Mouse (Mus musculus): ENCODE measurements around the gene Pskh1. TPM values are rescaled to one million over a fixed set of nuclear protein-coding genes. Genes with fewer than 3 reads are reported as not detected.
A peak's percentile ranks its signal among the peaks of the same experiment; 100 is the strongest.

The Pskh1 gene
- polyA plus RNA-seq, 1 experiment: 14.4 TPM

GRCm38 (mm10) chr8:105938306-105938669 lies 38.0 kb downstream of the Pskh1 start, which contains the start of gene Psmb10:
Psmb10 (minus strand) TSS chr8:105938444.
- Histone ChIP-seq H3K4me3 (ENCODE audit: insufficient read depth, poor library complexity, severe bottlenecking) (peak within 1 kb of the TSS; percentile 71), H3K27me3 (ENCODE audit: control insufficient read depth, insufficient read depth, insufficient read length) (no peaks in the 10 kb centered on the region), H3ac (ENCODE audit: control insufficient read depth, insufficient read length, low read depth) (peak within 1 kb of the TSS; percentile 79), H3K79me3 (ENCODE audit: low read depth) (peaks cover 2% of the 10 kb centered on the region), H3K79me2 (ENCODE audit: control insufficient read depth, insufficient read depth) (no peaks in the 10 kb centered on the region), H3K36me3 (ENCODE audit: control insufficient read depth, insufficient read depth) (peaks cover 34% of the 10 kb centered on the region)
- TF ChIP-seq MYOD1 (IDR thresholded peaks at IDR 0.05; ENCODE audit: control insufficient read depth, insufficient read length, low read depth) (no peak), USF1 (IDR thresholded peaks at IDR 0.05; ENCODE audit: low read depth) (peak; percentile 71), FOSL1 (IDR thresholded peaks at IDR 0.05; ENCODE audit: insufficient read depth, low read length, poor library complexity, severe bottlenecking) (no peak), CEBPB (IDR thresholded peaks at IDR 0.05; ENCODE audit: low read depth) (no peak), MYOG (IDR thresholded peaks at IDR 0.05; ENCODE audit: control insufficient read depth, extremely low read depth, insufficient read length) (no peak), MAX (IDR thresholded peaks at IDR 0.05) (peak; percentile 95), CTCF (IDR thresholded peaks at IDR 0.05; ENCODE audit: control insufficient read depth, insufficient read depth, insufficient read length) (no peak)

DNA sequence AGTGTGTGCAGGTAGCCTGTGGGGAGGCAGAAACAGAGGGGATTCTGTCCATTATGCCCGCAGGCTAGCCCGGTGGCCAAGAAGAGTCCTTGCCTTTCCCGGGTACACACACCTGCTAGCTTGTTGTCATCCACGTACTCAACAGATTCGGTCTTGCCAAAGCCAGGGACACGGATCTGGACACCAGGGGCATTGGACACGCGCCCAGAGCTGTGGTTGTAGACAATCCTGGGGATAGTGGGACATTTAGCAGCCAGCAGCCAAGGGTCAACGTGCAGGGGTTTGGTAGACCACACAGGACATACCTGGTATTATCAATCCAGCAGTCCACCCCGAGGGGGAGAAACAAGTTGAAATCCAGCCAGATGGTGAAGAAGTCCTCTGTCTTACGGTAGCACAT lies 41.8 kb downstream of the Pskh1 start:
- H3K79me3 ChIP-seq (ENCODE audit: low read depth): no peaks in the 10 kb centered on the region
- no peak overlapping the region for H3K4me3 ChIP-seq (ENCODE audit: insufficient read depth, poor library complexity, severe bottlenecking)
- H3K79me2 ChIP-seq (ENCODE audit: control insufficient read depth, insufficient read depth): no peaks in the 10 kb centered on the region
- peaks cover 58% of the 10 kb centered on the region for H3K36me3 ChIP-seq (ENCODE audit: control insufficient read depth, insufficient read depth)
- TF ChIP-seq MAX (IDR thresholded peaks at IDR 0.05): no peak
- TF ChIP-seq USF1 (IDR thresholded peaks at IDR 0.05; ENCODE audit: low read depth): no peak
- no peak for TF ChIP-seq MYOG (IDR thresholded peaks at IDR 0.05; ENCODE audit: control insufficient read depth, extremely low read depth, insufficient read length)
- no peak for TF ChIP-seq MYOD1 (IDR thresholded peaks at IDR 0.05; ENCODE audit: control insufficient read depth, insufficient read length, low read depth)
- no peak for TF ChIP-seq CTCF (IDR thresholded peaks at IDR 0.05; ENCODE audit: control insufficient read depth, insufficient read depth, insufficient read length)
- TF ChIP-seq FOSL1 (IDR thresholded peaks at IDR 0.05; ENCODE audit: insufficient read depth, low read length, poor library complexity, severe bottlenecking): no peak
- TF ChIP-seq CEBPB (IDR thresholded peaks at IDR 0.05; ENCODE audit: low read depth): no peak
- H3ac ChIP-seq (ENCODE audit: control insufficient read depth, insufficient read length, low read depth): no peak overlapping the region
- no peaks in the 10 kb centered on the region for H3K27me3 ChIP-seq (ENCODE audit: control insufficient read depth, insufficient read depth, insufficient read length)

DNA sequence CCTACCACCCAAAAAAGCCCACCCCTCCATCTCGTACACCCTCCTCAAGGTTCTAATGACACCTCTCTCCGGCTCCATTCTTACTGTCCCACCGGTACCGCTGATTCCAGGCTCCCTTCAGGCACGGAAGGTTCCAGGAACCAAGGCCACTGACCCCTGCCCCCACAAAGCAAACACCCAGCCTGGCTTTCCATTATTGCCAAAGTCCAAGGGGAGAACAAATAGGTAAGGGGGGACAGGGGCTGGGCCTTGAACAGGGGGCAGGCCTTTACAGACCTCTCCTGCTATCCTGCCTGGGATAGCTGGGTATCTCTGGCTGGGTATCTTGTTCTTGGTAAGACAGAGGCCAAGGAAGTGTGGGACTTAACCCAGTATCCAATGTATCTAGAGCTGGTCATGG lies 42.3 kb downstream of the Pskh1 start:
- no peak for TF ChIP-seq CEBPB (IDR thresholded peaks at IDR 0.05; ENCODE audit: low read depth)
- no peak for TF ChIP-seq USF1 (IDR thresholded peaks at IDR 0.05; ENCODE audit: low read depth)
- no peak for TF ChIP-seq MYOG (IDR thresholded peaks at IDR 0.05; ENCODE audit: control insufficient read depth, extremely low read depth, insufficient read length)
- no peak for TF ChIP-seq MYOD1 (IDR thresholded peaks at IDR 0.05; ENCODE audit: control insufficient read depth, insufficient read length, low read depth)
- TF ChIP-seq MAX (IDR thresholded peaks at IDR 0.05): no peak
- TF ChIP-seq CTCF (IDR thresholded peaks at IDR 0.05; ENCODE audit: control insufficient read depth, insufficient read depth, insufficient read length): no peak
- no peak for TF ChIP-seq FOSL1 (IDR thresholded peaks at IDR 0.05; ENCODE audit: insufficient read depth, low read length, poor library complexity, severe bottlenecking)
- Histone ChIP-seq H3K27me3 (ENCODE audit: control insufficient read depth, insufficient read depth, insufficient read length) (no peaks in the 10 kb centered on the region), H3K79me3 (ENCODE audit: low read depth) (no peaks in the 10 kb centered on the region), H3K36me3 (ENCODE audit: control insufficient read depth, insufficient read depth) (peaks cover 58% of the 10 kb centered on the region), H3K4me3 (ENCODE audit: insufficient read depth, poor library complexity, severe bottlenecking) (no peak overlapping the region), H3K79me2 (ENCODE audit: control insufficient read depth, insufficient read depth) (no peaks in the 10 kb centered on the region), H3ac (ENCODE audit: control insufficient read depth, insufficient read length, low read depth) (no peak overlapping the region)

DNA sequence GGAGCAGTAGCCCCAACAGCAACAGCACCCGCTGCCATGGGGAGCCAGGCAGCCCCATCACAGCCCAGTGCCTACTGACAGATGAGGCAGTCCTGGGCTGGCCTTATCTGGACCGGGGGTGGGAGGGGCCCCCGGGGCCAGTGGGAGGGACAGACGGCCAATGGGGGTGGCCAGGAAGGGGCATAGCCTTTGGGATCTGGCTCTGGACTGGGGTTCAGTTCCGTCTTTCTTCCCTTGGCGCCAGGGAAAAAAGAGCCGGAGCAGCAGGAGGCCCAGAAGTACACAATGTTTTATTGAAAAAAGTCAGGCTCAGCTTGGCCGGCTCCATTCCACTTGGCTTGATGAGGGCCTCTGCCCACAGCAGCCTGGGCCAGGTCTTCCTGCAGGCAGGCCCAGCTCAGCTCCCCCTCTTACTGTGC lies 43.1 kb downstream of the Pskh1 start, which contains the start of gene Lcat:
Lcat (minus strand) TSS at position 62 of the 419 bp plus-strand sequence.
- no peaks in the 10 kb centered on the region for H3K27me3 ChIP-seq (ENCODE audit: control insufficient read depth, insufficient read depth, insufficient read length)
- peaks cover 58% of the 10 kb centered on the region for H3K36me3 ChIP-seq (ENCODE audit: control insufficient read depth, insufficient read depth)

GRCm38 (mm10) chr8:105949350-105949749 lies 49.1 kb downstream of the Pskh1 start:
- Histone ChIP-seq H3K27me3 (ENCODE audit: control insufficient read depth, insufficient read depth, insufficient read length) (no peaks in the 10 kb centered on the region), H3K79me2 (ENCODE audit: control insufficient read depth, insufficient read depth) (no peaks in the 10 kb centered on the region), H3ac (ENCODE audit: control insufficient read depth, insufficient read length, low read depth) (no peak overlapping the region), H3K4me3 (ENCODE audit: insufficient read depth, poor library complexity, severe bottlenecking) (no peak overlapping the region), H3K36me3 (ENCODE audit: control insufficient read depth, insufficient read depth) (peaks cover 59% of the 10 kb centered on the region), H3K79me3 (ENCODE audit: low read depth) (no peaks in the 10 kb centered on the region)
- no peak for TF ChIP-seq USF1 (IDR thresholded peaks at IDR 0.05; ENCODE audit: low read depth)
- no peak for TF ChIP-seq FOSL1 (IDR thresholded peaks at IDR 0.05; ENCODE audit: insufficient read depth, low read length, poor library complexity, severe bottlenecking)
- no peak for TF ChIP-seq CEBPB (IDR thresholded peaks at IDR 0.05; ENCODE audit: low read depth)

More for the DNA sequence above, 43.1 kb downstream of the Pskh1 start, which contains the start of gene Lcat:
- H3K4me3 ChIP-seq (ENCODE audit: insufficient read depth, poor library complexity, severe bottlenecking): no peak within 1 kb of the TSS
- H3ac ChIP-seq (ENCODE audit: control insufficient read depth, insufficient read length, low read depth): no peak within 1 kb of the TSS
- H3K79me3 ChIP-seq (ENCODE audit: low read depth): no peaks in the 10 kb centered on the region
- TF ChIP-seq CTCF (IDR thresholded peaks at IDR 0.05; ENCODE audit: control insufficient read depth, insufficient read depth, insufficient read length) (no peak), MYOD1 (IDR thresholded peaks at IDR 0.05; ENCODE audit: control insufficient read depth, insufficient read length, low read depth) (no peak), MYOG (IDR thresholded peaks at IDR 0.05; ENCODE audit: control insufficient read depth, extremely low read depth, insufficient read length) (no peak), USF1 (IDR thresholded peaks at IDR 0.05; ENCODE audit: low read depth) (no peak), FOSL1 (IDR thresholded peaks at IDR 0.05; ENCODE audit: insufficient read depth, low read length, poor library complexity, severe bottlenecking) (no peak), CEBPB (IDR thresholded peaks at IDR 0.05; ENCODE audit: low read depth) (no peak), MAX (IDR thresholded peaks at IDR 0.05) (no peak)
- no peaks in the 10 kb centered on the region for H3K79me2 ChIP-seq (ENCODE audit: control insufficient read depth, insufficient read depth)
